Mouse (Mus musculus) lung, adult 18-20 months (tissue): ENCODE data around the gene Lrrc20.

Experiments
- DNase-seq, 2 experiments: peaks; one replicate each; pipeline ENCODE4 v3.0.0; 2022; ENCODE audit warnings: mixed read lengths in 2 of 2

The Lrrc20 gene

DNA sequence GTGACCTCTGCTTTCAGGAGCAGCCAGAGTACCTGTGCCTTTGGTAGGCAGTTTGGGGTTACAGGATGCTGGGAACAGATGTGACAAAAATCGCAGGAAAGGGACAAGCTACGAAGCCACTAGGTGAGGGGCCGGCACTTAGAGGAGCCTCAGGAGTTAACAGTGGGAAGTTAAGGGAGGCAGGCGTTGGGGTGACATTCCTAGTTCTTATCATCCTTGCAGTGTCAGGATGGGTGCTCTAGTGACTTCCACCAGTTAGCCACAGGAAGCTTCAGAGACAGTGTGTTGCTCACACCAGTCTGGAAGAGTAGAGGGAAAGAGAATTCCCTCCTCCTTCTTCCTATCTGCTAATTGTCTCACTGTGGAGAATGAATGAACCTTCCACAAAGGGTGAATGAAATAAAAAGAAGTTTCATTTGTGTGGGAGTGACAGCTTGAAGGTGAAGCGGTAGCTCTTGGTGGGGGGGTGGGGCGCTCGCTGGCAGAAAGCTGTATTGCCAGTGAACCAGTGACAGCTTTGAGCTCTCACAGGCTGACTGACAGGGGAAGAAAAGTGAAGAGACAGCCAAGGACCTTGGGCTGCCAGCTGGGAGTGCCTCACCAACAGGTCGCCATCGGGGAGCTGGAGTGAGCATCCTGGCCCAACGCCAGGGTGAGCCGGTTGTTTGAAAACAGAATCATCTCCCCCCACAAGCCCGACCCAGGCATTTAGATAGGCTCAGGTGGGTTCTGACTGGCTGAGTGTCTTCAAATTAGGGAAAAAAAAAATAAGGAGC is 41.9 kb downstream of the Lrrc20 start:
- no peak for DNase-seq

DNA sequence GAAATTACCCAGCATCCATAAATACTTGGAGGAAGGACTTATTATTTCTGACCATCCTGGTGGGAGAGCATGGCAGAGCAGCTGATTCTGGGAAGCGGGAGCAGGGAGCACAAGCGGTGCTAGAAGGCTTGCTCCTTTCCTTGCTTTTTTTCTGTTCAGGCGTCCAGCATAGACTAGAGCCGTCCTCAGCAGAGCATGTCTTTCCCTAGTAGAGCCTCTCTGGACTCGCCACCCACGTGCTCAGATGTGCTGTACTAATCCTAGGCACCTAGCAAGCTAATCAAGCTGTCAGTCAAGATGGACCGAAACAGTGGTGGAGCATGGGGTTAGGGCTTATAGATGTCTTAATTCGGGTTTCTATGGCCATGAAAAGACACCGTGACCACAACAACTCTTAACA is 42.7 kb downstream of the Lrrc20 start:
- no peak for DNase-seq

DNA sequence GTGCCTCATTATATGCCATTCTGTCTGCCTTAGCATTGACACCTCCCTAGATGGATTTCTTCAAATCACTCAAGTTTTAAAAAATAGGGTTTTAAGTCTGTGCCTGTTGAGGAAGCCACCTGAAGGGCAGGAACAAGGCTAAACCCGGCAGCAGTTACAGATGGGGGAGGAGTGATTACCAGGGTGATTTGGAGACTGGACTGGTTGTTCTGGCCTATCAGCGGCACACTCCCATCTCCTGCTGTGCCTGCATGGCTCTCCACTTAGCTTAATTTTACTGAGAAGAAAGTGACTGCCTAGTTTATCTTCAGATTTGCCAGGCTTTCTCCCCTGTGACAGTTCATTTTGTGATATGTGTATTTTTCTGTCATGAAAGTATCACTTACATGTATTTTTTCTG is 43.9 kb downstream of the Lrrc20 start:
- no peak for DNase-seq

DNA sequence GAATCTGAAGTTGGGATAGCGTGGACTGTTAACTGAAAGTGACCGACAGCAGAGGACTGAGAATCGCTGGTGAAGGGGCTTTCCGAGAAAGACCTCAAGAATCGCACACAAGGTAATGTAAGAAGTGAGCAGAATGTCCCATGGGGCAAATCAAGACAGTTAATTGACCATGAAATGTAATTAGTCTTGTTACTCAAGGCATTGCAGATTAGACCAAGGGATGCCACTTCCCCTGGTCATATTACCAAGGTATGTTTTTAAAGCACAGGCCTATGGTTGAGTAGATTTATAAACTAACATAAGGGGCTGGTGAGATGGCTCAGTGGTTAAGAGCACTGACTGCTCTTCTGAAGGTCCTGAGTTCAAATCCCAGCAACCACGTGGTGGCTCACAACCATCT is 45.1 kb downstream of the Lrrc20 start:
- DNase-seq = no peak

DNA sequence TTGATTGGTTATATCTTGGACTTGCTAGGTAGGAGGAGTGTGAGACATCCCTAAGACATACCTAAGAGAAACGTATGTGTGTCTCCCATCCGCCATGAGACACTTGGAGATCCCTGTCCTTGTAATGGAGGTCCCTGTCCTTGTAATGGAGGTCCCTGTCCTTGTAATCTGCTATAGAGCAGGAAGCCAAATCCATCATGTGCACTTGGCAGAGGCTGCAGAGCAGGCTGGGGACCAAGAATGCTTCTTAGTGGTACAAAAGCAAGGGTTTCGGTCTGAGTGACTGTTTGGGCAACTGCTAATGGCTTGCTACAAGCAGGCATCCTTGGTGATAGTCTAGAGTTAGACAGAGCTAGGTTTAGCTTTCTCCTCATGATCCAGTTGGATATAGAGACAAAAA is 55.3 kb downstream of the Lrrc20 start:
- DNase-seq = no peak

DNA sequence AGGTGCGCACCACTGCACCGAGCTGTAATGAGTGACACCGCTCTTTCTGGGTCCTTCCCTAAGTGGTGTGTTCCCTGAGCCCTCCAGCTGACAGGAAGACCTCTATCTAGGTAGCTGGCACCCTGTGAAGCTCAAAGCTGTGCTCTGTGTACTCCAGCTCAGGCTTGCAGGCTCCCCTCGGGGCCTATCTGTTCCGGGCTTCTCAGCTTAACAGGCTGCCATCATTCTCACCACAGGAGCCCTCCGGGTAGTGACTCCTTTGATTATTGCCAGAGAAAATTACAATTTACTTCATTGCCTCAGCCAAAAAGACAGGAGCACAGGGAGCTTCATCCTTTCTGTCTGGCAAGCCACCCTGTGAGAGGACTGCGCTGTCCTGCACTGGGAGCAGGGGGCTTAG is 57.7 kb downstream of the Lrrc20 start:
- DNase-seq = no peak

DNA sequence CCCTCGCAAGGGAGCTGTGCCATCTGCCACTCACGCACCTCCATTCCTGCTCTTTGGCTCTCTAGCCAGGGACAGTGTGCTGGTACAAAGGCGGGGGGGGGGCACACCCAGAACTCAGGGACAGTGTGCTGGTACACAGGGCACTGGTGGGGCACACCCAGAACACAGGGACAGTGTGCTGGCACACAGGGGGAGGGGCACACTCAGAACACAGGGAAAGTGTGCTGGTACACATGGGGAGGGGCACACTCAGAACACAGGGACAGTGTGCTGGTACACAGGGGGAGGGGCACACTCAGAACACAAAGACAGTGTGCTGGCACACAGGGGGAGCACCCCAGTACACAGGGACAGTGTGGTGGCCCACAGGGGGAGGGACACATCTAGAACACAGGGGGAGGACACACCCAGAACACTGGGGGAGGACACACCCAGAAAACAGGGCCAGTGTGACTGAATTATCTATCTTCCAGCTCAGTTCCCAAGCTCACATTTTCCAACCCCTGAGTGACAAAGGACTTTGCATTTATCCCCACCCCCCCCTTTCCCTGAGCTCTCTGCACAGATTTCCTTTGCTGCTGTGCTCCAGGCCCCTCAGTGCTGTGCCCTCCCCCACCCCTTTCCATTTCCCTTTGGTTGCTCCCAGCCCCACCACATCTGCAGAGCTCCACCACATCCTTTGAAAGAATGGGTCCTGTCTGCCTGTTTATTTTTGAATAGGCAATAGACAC is 58.9 kb downstream of the Lrrc20 start:
- DNase-seq = peak; percentile 18 to 68

DNA sequence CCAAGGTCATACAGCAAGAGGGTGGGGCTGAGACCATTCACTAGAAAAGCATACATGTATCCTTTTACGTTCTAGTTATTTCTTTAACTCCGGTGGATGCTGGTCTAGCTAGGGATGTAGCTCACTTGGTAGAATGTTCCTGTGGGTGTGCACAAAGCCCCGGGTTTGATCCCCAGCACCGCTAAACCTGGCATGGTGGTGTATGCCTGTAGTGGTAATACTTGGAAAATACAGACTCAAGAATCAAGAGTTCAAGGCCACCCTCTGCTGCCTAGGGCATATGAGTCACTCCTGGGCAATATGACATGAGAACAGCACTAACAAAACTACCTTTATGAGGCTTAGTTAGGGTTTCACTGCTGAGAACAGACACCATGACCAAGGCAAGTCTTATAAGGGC is 59.8 kb downstream of the Lrrc20 start:
- DNase-seq = no peak

DNA sequence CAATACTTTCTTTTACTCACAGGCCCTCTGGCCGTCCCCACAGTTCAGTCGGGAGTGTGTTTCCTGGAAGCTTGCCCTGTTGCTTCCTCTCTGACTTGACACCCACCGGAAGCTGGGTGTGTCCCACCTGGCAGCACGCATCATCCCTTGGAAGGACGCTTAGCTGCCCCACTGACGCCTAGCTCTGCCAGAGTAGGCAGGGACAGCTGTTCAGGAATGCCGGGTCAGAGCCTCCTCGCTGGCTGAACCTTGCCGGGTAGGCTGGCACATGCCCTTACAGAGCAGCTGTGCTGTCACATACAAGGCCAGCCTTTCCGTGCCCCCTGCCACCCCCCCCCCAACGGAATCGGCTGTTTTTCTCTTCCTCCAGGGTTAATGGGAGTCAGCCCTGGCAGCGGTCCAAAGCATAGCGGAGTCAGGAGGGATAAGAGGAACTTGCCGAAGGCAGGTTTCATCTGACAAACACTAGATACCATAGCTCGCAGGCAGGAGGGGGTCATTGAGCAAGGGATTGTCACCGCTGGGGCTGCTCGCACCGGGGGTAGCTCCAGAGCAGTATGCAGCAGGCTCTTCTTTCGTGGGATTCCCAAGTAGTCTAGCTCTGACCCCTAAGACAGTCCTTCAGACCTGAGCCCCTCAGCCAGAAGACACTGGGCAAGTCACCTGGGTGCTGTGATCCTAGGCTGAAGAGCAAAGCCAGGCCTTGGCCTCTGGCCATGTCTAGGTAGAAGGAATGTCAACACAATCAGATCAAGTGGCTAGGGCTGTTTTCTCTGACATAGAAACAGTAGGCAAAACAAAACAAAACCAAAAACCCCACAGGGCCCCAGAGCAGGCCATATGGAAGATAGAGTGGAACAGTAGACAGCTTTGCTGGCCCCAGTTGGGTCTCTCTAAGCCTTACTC is 60.8 kb downstream of the Lrrc20 start:
- DNase-seq = peak; percentile 74 to 85

DNA sequence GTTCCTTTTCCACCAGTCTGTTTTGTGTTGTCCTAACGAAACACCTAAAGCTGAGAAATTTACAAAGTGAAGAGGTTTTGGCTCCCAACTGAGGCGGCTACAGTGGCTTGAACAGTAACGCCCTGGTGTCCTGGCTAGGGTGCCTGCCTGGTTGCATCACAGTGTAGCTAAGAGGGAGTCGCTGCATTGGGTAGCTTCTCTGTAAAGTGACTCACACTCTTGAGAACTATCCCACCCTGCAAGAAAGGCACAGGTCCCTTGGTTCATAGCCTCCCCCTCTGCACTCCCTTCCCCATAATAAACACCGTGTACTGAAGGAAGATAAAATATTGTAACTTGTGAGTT is 61.4 kb downstream of the Lrrc20 start:
- DNase-seq = peak; percentile 54 to 69

DNA sequence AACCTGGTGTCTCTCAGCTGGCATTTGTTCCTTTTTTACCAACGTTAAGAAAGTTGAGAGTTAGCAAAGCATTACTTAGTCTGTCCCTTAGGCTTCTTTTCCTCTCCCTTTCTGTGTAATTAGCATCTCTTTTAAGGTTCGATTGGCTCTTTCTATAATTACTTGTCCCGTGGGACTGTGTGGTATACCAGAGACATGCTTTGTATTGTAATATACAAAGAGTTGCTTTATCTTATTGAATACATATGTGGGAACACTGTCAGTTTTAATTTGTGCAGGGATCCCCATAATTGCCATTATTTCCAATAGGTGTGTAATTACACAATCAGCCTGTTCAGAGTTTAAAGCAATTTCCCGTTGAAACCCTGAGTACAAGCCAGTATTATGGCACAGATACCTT is 62.8 kb downstream of the Lrrc20 start:
- no peak for DNase-seq

DNA sequence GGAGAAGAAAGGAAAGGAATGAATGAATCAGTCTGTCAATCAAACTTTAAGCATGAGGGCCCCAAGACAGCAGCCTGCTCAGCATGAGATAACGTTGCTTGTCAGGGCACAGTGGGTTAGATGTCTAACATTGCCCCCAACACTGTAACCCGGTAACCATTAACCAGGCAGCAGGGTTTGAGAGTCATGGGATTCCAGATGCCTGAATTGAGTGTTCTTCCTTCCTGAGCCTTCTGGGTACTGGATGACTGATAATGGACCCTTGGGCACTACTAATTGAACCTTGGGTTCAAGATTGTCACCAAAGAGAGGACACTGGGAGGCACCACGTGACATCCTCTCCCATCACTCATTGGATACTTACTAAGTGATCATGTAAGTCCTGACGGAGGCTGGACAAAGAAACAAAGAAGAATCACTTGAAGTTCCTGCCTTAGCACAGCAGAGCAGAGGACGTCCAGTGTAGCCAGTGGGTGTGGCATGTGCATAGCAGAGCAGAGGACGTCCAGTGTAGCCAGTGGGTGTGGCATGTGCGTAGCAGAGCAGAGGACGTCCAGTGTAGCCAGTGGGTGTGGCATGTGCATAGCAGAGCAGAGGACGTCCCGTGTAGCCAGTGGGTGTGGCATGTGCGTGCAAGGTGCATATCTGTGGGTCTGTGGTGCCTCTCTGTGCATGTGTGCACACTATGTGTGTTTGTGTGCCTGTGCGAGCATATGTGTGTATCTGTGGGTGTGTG is 68.7 kb downstream of the Lrrc20 start:
- peak; percentile 39 to 68 for DNase-seq

DNA sequence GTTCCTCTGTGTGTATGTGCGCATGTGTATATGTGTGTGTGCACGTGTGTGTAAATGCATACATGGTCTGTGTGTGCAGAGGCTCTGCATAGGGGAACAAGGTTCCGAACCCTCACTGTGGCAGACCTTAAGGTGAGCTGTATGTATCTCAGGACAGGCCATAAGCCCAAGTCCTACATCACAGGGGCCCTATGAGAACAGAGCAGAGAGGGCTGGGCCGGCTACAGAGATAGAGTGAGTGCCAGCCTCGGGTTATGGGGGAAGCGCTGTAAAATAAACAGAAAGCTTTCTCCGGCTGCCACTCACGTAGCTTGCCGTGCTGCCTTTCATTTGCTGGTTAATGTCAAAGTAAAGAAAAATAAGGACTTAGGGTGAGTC is 69.3 kb downstream of the Lrrc20 start:
- DNase-seq = no peak

DNA sequence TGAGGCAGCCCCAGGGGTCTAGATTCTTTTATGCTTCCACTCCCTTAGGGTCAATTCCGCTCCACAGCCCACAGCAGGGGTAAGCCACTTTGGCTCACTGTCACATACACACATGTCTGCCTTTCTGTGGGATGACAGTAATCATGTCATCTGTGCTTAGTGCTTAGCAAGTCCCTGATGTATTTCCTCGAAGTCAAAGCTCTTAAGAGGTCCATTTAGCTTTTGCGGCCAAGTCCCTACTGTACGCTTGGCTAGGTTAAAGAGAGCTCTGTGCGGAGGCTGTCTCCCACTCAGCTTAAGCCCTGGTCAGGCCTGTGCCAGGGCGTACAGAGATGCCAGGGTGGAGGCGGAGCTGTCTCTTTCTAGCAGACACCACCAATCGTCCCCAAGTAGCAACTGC is 74.5 kb downstream of the Lrrc20 start:
- DNase-seq = no peak

DNA sequence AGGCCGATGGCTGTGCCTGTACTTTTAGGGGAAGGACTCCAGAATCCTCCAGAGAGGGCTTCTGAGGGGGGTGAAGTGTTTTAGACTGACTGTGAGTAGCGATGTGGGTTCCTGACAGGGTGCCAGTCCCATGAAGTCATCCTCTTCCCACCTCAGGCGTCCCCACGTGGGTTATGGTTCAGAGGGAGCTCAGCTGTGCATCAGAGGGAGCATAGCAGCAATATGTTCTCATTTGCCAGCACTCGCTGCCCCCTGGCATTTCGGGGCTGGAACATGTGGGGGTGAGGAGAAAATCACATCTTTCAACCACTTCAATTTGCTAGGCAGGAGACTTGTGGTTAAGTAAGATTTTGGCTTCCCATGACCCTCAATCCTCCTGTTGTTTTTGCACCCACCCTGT is 79.6 kb downstream of the Lrrc20 start:
- no peak for DNase-seq

DNA sequence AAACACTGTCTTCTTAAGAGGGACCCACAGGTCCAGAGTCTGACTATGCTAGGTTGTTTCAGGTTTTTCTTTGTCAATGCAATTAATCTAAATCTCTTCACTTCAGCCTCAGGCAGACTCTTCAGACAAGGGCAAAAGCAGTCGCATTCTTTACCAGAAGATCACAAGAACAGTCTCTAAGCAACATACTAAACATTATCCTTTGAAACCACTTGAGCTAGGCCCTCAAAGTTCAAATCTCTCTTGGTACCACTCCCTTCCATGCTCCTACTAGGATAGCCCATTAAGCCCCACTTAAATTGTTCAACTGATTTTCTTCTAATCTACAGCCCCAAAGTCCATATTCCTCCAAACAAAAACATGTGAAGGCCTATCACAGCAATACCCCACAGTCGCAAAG is 83.0 kb downstream of the Lrrc20 start:
- no peak for DNase-seq

DNA sequence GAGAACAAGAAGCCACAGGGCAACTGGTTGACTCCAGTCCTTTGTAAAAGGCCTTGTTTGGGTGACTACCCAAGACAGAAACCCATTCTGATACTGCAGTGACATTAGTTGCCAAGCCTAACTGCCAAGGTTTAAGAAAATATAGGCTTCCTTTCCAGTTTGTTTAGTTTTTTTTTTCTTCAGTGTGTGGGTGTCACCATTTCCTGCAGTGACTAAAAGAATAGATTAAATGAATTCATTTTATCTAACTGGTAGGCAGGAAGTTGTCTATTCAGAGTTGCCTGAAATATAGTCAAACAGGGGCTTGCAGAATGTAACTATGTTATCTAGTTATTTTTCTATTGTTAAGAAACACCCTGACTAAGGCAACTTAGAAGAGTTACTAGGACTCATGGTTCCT is 83.9 kb downstream of the Lrrc20 start:
- no peak for DNase-seq

DNA sequence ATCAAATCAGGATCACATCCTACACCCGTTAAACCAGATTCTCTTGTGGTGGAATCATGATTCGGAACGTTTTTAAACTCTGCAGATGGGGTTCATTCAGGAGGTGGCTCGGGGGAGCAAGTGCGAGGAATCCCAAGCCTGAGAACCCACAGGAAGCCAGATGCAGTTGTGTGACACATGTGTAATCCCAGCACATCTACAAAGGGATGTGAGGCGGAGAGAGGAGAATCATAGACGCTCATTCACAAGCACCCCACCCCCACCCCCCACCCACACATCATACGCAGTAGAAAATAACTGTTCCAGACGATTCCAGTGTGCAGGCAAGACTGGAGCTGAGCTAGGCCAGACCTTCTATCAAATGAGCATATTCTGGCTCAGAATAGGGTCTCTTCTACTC is 87.9 kb downstream of the Lrrc20 start:
- no peak for DNase-seq

DNA sequence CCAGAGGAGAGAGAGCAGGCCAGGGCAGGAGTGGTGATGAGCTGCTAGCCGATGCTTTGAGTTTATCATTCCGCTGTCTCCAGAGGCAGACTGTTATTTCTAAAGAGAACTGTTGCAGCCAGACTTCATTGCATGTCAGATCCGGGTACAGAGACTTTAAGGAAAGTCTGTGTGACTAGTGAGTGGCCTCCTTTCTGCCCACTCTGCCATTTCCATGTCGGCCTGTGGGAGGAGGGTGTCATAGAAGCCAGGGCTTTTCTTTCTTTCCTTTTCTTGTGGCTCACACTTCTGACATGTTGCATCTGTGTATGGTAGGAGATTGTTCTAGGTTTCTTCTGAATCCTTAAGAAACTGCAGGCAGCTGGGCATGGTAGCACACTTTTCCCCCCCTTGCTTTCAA is 88.8 kb downstream of the Lrrc20 start:
- DNase-seq = no peak

DNA sequence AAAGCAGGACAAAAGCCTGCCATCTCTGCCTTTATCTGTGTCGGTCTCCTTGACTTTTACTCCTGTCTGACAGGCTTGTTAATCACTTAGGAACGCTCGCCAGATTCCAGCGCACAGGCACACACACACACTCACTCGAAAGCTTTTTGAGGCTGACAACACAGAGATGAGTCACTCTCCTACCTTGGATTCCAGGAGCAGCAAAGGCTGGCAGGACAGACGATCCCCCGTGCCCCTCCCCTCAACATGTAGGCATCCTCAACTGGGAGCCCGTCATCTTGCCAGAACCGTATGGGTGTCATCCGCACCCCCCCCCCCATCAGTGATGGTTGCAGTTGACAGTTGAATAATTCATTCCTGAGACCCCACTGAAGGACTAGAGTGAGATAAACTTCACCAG is 94.6 kb downstream of the Lrrc20 start:
- peak in 1 of 2 experiments; percentile 10 for DNase-seq

DNA sequence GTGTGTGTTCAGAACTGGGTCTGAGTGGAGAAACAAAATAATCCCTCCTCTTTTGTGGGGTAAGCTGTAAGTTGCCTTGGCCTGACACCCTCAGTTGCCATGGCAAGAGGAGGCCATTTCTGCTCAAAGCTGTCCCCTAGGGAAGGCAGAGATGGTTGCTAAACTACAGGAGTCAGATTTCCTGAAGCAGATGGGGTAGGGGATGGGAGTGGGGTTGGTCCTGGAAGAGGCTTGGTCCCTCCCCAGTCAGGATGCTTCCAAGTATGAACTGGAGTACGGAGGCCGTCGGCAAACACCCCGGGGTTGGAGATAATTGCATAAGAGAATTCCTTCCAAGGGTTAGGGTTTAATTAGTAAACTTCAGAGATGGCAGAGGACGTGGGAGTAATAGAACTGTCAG is 96.5 kb downstream of the Lrrc20 start:
- no peak for DNase-seq

DNA sequence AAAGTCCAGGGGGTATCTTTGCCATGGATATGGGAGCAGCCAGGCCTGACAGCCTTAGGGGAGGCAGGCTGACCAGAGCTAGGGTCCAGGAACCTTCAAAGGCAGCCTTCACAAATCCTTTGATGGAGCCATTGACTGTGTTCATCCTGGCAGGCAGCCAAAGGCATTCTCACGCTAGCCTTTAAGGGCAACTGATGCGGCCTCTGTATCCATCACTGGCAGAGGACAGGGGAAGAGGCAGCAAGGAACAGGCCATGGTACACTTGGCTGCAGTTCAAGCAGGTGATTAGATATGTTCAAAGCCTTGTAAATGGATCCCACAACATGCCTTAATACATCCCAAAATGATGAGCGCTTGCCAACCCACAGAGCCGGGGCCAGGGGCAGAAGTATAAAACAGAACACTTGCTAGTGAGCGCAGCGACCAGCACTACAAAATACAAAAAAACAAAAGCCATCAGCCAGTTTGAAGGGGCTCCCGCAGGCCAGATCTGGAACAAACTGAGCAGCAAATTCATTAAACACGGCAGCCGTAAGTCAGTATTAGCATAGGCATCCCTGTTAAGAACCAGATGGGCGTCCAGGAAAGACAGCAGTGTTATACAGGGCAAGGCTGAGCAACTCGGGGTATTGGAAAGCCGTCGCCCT is 100.6 kb downstream of the Lrrc20 start:
- no peak for DNase-seq
